Mouse (Mus musculus) splenic B cell, adult 2 months (primary cell): ENCODE results near the gene Xxylt1.
A peak's percentile ranks its signal among the peaks of the same experiment; 100 is the strongest.

Experiments
- DNase-seq: peaks from one replicate; pipeline ENCODE4 v3.0.0-alpha.2; 2011; ENCODE audit warnings: low read depth, low spot score
- H3K27me3 ChIP-seq: 2 replicates; pipeline ENCODE4 v1.6.1; 2012; ENCODE audit warnings: mild to moderate bottlenecking, low read length, moderate library complexity, mixed read lengths; ENCODE audit not compliant: control insufficient read depth, poor library complexity, insufficient read depth, severe bottlenecking
- H3K36me3 ChIP-seq: 2 replicates; pipeline ENCODE4 v1.6.1; 2012; ENCODE audit warnings: mild to moderate bottlenecking, low read length, moderate library complexity, mixed read lengths; ENCODE audit not compliant: control insufficient read depth, poor library complexity, insufficient read depth, severe bottlenecking

Xxylt1 gene

DNA sequence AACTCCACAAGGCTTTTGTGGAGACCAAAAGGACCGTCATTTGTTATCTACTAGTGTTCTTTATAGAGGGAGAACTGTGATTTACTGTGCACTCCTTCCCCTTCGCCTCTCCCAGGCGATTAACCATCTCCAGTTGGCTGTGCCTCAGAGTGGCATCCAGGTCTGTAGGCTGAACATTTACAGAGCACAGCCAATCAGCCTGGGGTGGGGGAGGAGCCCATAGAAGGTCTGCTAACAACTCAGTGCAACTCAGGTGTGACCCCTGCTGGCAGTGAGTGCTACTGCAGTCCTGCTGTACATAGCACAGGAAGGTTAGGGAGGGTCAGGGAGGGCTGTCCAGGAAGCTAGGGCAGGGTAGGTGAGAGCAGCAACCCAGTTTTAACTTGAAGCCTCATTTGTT is 104.0 kb downstream of the Xxylt1 start:
- H3K36me3 ChIP-seq: no peaks in the 10 kb centered on the region
- no peaks in the 10 kb centered on the region for H3K27me3 ChIP-seq
- DNase-seq: peak; percentile 95

GRCm38 (mm10) chr16:30974549-30974948 is 106.7 kb downstream of the Xxylt1 start:
- peak; percentile 70 for DNase-seq
- no peaks in the 10 kb centered on the region for H3K27me3 ChIP-seq
- H3K36me3 ChIP-seq: no peaks in the 10 kb centered on the region

DNA sequence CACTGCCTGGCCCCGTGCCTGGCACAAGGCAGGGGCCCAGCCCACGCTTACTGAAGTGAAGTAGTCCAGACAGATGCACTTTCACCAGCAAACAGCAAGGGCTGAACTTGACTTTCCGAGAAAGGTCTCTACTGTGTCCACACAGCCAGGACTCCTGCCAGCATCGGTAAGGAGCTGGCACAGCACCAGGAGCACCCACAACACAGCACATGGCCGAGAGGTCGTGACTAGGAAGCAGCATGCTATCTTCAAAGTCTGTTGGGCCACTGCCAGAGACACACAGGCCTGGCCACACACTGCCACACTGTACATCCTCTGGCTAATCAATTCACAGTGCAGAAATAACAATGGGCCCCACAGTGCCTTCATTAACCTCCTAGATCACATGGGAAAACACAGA is 107.8 kb downstream of the Xxylt1 start:
- Histone ChIP-seq H3K36me3 (no peaks in the 10 kb centered on the region), H3K27me3 (no peaks in the 10 kb centered on the region)
- no peak for DNase-seq

GRCm38 (mm10) chr16:30971950-30972541 is 109.2 kb downstream of the Xxylt1 start:
- peak; percentile 77 for DNase-seq
- no peaks in the 10 kb centered on the region for H3K36me3 ChIP-seq
- H3K27me3 ChIP-seq: no peaks in the 10 kb centered on the region

DNA sequence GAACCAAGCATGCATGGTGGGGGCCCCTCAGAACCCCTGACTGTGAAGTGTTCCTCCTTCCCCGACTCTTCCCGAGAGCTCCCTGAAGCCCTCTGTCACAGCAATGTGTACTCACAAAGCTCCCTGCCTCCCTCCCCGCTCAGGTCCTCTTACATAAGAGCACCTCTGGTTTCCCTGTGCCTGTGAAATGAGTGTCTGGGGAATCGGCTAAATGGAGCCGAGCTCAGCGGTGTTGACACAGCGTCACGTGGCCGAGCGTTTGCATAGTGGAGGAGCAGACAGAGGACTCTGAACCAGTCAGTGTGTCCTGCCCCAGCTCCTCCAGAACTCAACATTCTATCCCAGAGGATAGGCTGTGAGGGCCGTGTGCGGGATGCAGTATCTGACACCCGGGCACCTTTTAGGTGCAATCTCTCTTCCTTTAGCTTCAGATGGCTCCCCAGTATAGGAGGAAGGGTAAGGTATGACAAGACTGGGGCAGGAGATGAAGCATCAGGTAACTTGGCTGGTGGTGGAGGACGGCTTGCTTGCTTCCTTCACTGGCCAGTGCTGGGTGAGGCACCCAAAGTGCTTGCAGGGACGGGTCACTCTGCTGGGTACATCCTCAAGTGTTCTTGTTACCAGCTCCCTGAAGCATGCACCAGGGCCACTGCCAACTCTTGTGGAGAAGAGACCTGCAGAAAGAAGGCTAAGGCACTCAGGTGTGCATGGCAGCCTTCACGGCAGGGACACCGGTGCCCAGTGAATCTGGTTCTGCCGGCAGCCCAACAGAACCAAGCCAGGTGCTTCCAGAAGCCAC is 111.8 kb downstream of the Xxylt1 start:
- no peaks in the 10 kb centered on the region for H3K36me3 ChIP-seq
- DNase-seq: no peak
- no peaks in the 10 kb centered on the region for H3K27me3 ChIP-seq

GRCm38 (mm10) chr16:30968402-30969151 is 112.7 kb downstream of the Xxylt1 start:
- DNase-seq: peak; percentile 27
- Histone ChIP-seq H3K27me3 (no peaks in the 10 kb centered on the region), H3K36me3 (no peaks in the 10 kb centered on the region)

GRCm38 (mm10) chr16:30966684-30967083 is 114.5 kb downstream of the Xxylt1 start:
- H3K36me3 ChIP-seq: no peaks in the 10 kb centered on the region
- no peak for DNase-seq
- no peaks in the 10 kb centered on the region for H3K27me3 ChIP-seq

- no peak for DNase-seq
- no peaks in the 10 kb centered on the region for H3K36me3 ChIP-seq
Observed at GRCm38 (mm10) chr16:30964891-30965290, 116.3 kb downstream of the Xxylt1 start.

GRCm38 (mm10) chr16:30964411-30964810 is 116.8 kb downstream of the Xxylt1 start:
- no peak for DNase-seq
- no peaks in the 10 kb centered on the region for H3K27me3 ChIP-seq
- H3K36me3 ChIP-seq: no peaks in the 10 kb centered on the region

More at GRCm38 (mm10) chr16:30964891-30965290, 116.3 kb downstream of the Xxylt1 start:
- no peaks in the 10 kb centered on the region for H3K27me3 ChIP-seq

DNA sequence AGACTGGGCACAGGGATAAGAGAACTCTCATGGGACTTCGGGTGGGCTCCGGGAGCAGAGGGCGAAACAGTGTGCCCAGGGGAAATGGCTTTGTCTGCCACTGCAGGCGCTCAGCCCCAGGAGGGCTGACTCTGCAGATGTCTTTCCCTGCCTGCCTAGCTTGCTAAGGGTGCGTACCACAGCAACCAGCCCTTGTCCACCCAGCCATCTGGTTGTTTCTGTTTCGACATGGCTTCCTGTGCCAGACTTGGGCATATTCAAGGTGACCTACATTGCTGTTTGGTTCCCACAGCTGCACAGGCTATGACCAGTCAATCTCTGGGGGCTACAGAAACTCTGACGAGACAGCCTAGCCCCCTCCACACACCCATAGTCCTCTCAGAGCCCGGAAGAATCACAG is 118.7 kb downstream of the Xxylt1 start:
- H3K27me3 ChIP-seq: no peaks in the 10 kb centered on the region
- no peaks in the 10 kb centered on the region for H3K36me3 ChIP-seq
- DNase-seq: peak; percentile 50

DNA sequence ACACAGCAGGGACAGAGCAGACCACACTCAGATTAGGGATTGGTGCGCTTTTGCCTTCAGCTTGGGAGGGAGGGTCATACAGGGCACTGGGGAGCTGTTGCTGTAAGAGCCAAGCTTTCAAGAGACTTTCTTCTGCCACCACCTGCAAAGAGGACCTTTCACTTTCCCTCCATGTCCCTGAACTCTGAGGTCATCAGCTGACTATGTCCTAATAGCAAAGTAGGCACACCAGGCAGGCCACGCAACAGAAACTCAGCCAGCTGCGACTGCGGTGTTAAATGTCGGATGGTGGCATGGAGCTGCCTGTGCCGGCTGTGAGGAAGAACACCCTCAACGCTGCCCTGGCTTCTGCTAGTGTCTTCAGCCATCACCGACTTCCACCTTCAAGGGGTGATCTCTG is 120.1 kb downstream of the Xxylt1 start:
- no peaks in the 10 kb centered on the region for H3K27me3 ChIP-seq
- 0 out of 2 replicates have a peak, but pooled peaks cover 3% of the 10 kb centered on the region for H3K36me3 ChIP-seq
- DNase-seq: peak; percentile 28

- Histone ChIP-seq H3K36me3 (0 out of 2 replicates have a peak, but pooled peaks cover 3% of the 10 kb centered on the region), H3K27me3 (no peaks in the 10 kb centered on the region)
- no peak for DNase-seq
Observed at GRCm38 (mm10) chr16:30960266-30960665, 121.0 kb downstream of the Xxylt1 start.

DNA sequence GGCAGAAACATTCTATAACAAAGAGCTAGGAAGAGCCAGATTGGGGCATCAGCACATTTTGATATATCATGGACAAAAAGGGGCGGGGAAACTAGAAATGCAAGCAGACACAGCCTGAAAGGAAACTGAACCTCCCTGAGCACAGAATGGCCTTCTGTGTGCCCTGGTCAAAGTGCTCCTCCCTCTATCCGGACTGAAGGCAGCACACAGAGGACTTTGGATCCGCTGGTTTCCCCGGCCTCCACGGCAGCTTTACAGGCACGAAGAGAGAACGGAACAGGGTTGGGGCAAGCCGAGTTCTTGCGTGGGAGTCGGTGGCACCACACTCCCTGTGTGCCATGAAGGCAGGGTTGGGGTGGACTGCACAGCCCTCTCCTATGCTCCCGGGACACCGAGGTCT is 121.5 kb downstream of the Xxylt1 start:
- Histone ChIP-seq H3K27me3 (no peaks in the 10 kb centered on the region), H3K36me3 (0 out of 2 replicates have a peak, but pooled peaks cover 3% of the 10 kb centered on the region)
- DNase-seq: no peak

DNA sequence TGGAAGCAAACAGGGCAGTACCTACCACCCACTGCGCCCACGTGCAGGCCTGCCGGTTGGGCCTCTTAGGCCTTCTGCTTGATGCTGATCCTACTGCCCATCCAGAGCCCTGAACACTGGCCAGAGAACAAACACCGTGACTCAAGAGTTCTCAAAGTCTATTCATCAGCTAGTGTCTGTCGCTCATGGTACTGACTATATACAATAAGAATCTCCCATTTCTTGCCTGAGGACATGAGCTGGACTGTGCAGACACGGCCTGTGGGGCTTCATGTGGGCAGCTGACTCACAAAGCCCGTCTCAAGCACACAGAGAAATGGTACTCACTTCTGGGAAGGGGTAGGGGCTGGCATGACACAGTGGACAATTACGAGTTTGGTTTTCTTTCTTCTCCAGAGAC is 125.1 kb downstream of the Xxylt1 start:
- H3K36me3 ChIP-seq: peaks cover 5% of the 10 kb centered on the region; the same call in 1 of the 2 replicates
- no peaks in the 10 kb centered on the region for H3K27me3 ChIP-seq
- DNase-seq: no peak

GRCm38 (mm10) chr16:30948636-30949035 is 132.6 kb downstream of the Xxylt1 start:
- Histone ChIP-seq H3K36me3 (peaks cover 2% of the 10 kb centered on the region; the same call in 1 of the 2 replicates), H3K27me3 (no peaks in the 10 kb centered on the region)
- DNase-seq: no peak
